Mouse (Mus musculus): Measurements from ENCODE around the gene Map3k5. TPM values are rescaled to one million over a fixed set of nuclear protein-coding genes. Genes with fewer than 3 reads are reported as not detected.

The Map3k5 gene
- polyA plus RNA-seq, 1 experiment from 2014 or later, result 1.4 TPM

DNA sequence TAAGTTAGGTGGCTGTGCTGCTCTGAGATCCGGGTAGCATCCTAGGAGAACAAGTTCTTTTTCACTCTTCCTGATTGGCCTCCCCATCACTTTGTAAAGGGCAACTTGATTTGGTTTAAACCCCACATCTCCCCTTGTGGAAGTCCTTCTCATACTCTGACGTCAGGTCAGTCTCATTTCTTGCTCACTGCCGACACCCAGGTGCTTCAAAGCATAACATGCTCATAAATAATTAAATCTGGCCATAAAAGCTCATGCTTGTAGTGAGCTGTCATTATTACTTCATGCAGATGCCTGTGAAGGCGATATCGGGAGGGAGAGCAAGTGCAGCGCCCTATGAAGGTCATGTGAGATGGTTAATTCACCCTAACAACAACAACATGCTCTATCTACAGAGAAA, 87.0 kb downstream of the Map3k5 start:
- ATAC-seq (ENCODE audit: insufficient number of reproducible peaks, low FRiP score, low TSS enrichment, low read depth), result no peak

DNA sequence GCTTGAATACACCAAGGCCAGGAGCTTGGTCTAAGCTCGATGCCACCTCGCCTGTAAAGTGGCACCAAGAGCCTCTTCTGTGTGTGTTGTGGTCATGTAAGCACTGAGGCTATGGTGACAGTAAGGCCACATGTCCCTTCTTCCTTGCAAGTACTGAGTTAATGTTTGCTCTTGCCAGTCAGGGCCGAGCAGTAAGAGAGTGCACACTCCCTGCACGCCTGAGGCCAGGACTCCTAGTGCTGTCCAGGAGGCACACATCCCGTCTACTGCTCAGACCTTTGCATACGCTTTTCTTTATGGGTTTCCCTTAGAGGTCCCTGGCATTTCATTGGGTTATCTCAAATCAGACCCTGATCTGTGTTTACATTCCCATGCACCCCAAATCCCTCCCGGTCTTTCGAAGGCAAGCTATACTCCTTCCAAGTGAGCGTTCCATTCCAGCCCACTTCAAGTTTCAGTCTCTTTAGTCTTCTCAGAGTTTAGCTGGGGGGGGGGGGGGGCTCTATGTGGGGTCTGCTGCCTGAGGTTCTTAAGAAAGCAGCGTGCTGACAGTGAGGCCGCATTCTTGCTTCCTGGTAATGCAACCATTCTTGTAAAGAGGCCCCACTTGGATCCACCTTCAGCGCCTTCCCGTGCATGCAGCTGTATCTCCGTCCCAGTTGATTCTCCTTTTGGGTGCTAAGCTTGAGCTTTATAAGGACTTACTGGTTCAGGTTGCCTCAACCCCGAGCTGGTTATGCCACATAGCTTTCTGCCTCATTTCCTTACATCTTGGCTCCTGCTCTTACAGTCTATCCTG, 87.6 kb downstream of the Map3k5 start:
- Histone ChIP-seq H3K4me1 (no peaks in the 10 kb centered on the region), H3K36me3 (no peaks in the 10 kb centered on the region), H3K27me3 (no peaks in the 10 kb centered on the region), H3K4me2 (no peak overlapping the region), H3K9me3 (0 out of 2 replicates have a peak, but pooled peaks cover 6% of the 10 kb centered on the region), H3K27ac (no peak overlapping the region), H3K9ac (no peak overlapping the region), H3K4me3 (no peak overlapping the region)
- WGBS, result 74% methylated on average over 15 of the region's 15 CpGs
- no peak for ATAC-seq (ENCODE audit: insufficient number of reproducible peaks, low FRiP score, low TSS enrichment, low read depth)

More for the DNA sequence above, 87.0 kb downstream of the Map3k5 start:
- H3K4me3 ChIP-seq, result no peak overlapping the region
- no peaks in the 10 kb centered on the region for H3K36me3 ChIP-seq
- H3K27ac ChIP-seq, result no peak overlapping the region
- no peaks in the 10 kb centered on the region for H3K27me3 ChIP-seq
- H3K9me3 ChIP-seq, result 0 out of 2 replicates have a peak, but pooled peaks cover 6% of the 10 kb centered on the region
- WGBS, result 66% methylated on average over 6 of the region's 6 CpGs
- no peak overlapping the region for H3K9ac ChIP-seq
- no peaks in the 10 kb centered on the region for H3K4me1 ChIP-seq
- no peak overlapping the region for H3K4me2 ChIP-seq

DNA sequence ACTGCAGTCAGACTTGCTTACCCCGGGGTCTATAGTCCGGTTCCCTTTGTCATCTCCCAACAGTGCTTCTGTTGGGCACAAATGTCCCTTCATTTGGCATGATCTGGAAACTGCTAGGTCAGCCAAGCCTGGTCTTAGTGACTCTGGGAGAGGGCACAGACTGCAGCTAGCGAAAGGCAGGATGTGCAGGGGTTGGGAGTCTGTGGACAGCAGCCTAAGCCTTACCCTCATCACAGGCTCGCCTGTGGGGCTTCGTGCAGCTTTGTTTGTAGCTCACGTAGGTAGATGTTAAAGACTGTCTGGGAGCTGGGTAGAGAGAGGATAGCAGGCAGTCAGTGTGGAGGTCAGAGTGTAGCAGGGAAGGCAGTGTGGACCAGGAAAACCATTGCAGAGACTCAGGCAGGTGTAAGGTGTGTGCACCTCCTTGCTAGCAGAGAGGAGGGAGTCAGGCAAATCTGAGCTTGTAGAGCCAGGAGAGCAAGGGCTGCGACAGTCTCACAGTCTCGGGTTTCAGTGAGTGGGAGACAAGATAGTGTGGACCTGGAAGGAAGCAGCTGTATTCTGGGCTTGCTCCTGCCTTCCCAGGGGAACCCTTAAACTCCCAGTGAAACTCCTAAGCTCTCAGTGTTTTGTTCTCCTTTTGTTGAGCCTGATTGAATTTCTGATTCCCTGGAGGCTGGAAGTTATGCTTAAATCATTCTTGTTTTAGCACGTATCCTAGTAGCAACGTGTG, 88.5 kb downstream of the Map3k5 start:
- Histone ChIP-seq H3K27ac (no peak overlapping the region), H3K4me3 (no peak overlapping the region), H3K9ac (no peak overlapping the region), H3K9me3 (0 out of 2 replicates have a peak, but pooled peaks cover 4% of the 10 kb centered on the region), H3K36me3 (no peaks in the 10 kb centered on the region), H3K4me1 (no peaks in the 10 kb centered on the region), H3K4me2 (no peak overlapping the region), H3K27me3 (no peaks in the 10 kb centered on the region)
- WGBS, result 57% methylated on average over 10 of the region's 10 CpGs
- no peak for ATAC-seq (ENCODE audit: insufficient number of reproducible peaks, low FRiP score, low TSS enrichment, low read depth)

GRCm38 (mm10) chr10:20023524-20023923, 89.3 kb downstream of the Map3k5 start:
- WGBS, result 75% methylated on average over 10 of the region's 10 CpGs

DNA sequence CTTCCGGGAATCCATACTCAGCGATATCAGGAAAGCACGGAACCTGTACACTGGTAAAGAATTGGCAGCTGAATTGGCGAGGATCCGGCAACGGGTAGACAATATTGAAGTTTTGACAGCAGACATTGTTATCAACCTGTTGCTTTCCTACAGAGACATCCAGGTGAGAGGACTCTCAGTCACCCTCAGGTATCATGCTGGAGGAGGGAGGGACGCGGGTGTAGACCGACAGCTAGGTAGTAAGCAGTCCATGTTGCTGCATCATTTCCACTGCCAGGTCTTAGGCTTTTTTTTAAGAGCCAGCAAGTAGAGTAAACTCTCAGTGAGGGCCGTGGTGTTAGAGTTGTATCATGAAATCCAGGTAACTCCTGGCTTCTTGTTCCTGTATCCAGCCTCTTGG, 90.6 kb downstream of the Map3k5 start:
- Histone ChIP-seq H3K4me3 (no peak overlapping the region), H3K27ac (no peak overlapping the region), H3K27me3 (no peaks in the 10 kb centered on the region), H3K9ac (no peak overlapping the region), H3K4me1 (no peaks in the 10 kb centered on the region), H3K9me3 (no peaks in the 10 kb centered on the region), H3K36me3 (no peaks in the 10 kb centered on the region), H3K4me2 (no peak overlapping the region)
- 92% methylated on average over 10 of the region's 10 CpGs for WGBS
- no peak for ATAC-seq (ENCODE audit: insufficient number of reproducible peaks, low FRiP score, low TSS enrichment, low read depth)

More at GRCm38 (mm10) chr10:20023524-20023923, 89.3 kb downstream of the Map3k5 start:
- Histone ChIP-seq H3K4me3 (no peak overlapping the region), H3K9me3 (no peaks in the 10 kb centered on the region), H3K27me3 (no peaks in the 10 kb centered on the region), H3K9ac (no peak overlapping the region), H3K4me1 (no peaks in the 10 kb centered on the region), H3K36me3 (no peaks in the 10 kb centered on the region), H3K27ac (no peak overlapping the region), H3K4me2 (no peak overlapping the region)
- ATAC-seq (ENCODE audit: insufficient number of reproducible peaks, low FRiP score, low TSS enrichment, low read depth), result no peak

- ATAC-seq (ENCODE audit: insufficient number of reproducible peaks, low FRiP score, low TSS enrichment, low read depth), result no peak
- Histone ChIP-seq H3K27me3 (no peaks in the 10 kb centered on the region), H3K4me2 (no peak overlapping the region), H3K36me3 (0 out of 2 replicates have a peak, but pooled peaks cover 3% of the 10 kb centered on the region), H3K9me3 (no peaks in the 10 kb centered on the region), H3K4me1 (no peaks in the 10 kb centered on the region), H3K27ac (no peak overlapping the region), H3K9ac (no peak overlapping the region), H3K4me3 (no peak overlapping the region)
- WGBS, result 72% methylated on average over 12 of the region's 12 CpGs
Observed at GRCm38 (mm10) chr10:20025781-20026520, 91.7 kb downstream of the Map3k5 start.

DNA sequence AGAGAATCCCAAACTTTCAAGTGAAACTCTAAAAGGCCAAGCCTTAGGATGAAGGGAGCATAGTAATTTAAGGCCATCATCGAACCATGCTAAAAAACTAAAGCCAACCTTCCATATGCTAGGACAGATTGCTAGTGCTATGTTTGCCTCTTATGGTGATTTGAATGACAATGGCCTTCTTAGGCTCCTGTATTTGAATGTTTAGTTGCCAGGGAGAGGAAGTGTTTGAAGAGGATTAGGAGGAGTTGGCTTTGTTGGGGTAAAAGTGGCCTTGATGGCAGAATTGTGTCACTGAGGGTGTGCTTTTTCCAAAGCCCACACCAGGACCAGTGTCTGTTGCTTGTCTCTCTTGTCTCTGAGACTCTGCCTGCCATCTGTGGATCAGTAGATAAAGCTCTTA, 96.4 kb downstream of the Map3k5 start:
- Histone ChIP-seq H3K9ac (no peak overlapping the region), H3K27ac (no peak overlapping the region), H3K4me1 (no peaks in the 10 kb centered on the region), H3K4me3 (no peak overlapping the region), H3K9me3 (no peaks in the 10 kb centered on the region), H3K36me3 (peaks cover 3% of the 10 kb centered on the region; the same call in 1 of the 2 replicates), H3K4me2 (no peak overlapping the region), H3K27me3 (no peaks in the 10 kb centered on the region)
- 90% methylated on average over 1 of the region's 1 CpGs for WGBS
- no peak for ATAC-seq (ENCODE audit: insufficient number of reproducible peaks, low FRiP score, low TSS enrichment, low read depth)

DNA sequence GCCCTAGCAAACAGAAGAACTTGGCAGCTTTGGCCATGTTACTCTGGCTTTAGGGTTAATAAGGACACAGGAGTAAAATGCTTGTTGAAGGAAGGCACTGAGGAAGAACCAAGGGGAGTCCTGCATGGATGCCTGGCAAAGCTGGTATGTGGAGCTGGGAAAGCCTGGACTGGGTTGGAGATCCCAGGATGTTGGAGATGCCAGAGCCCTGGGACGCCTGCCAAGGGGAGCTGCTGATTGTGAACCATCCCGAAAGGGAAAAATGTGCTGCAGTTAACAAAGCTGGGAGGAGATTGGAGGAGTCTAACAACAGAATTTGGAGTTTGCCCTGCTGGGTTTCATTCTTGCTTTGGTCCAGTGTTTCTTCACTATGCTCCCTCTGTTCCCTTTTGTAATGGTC, 97.7 kb downstream of the Map3k5 start:
- Histone ChIP-seq H3K9me3 (no peaks in the 10 kb centered on the region), H3K4me3 (no peak overlapping the region), H3K9ac (no peak overlapping the region), H3K4me2 (no peak overlapping the region), H3K36me3 (peaks cover 3% of the 10 kb centered on the region; the same call in 1 of the 2 replicates), H3K27ac (no peak overlapping the region), H3K4me1 (no peaks in the 10 kb centered on the region), H3K27me3 (no peaks in the 10 kb centered on the region)
- ATAC-seq (ENCODE audit: insufficient number of reproducible peaks, low FRiP score, low TSS enrichment, low read depth), result no peak
- 77% methylated on average over 2 of the region's 2 CpGs for WGBS

DNA sequence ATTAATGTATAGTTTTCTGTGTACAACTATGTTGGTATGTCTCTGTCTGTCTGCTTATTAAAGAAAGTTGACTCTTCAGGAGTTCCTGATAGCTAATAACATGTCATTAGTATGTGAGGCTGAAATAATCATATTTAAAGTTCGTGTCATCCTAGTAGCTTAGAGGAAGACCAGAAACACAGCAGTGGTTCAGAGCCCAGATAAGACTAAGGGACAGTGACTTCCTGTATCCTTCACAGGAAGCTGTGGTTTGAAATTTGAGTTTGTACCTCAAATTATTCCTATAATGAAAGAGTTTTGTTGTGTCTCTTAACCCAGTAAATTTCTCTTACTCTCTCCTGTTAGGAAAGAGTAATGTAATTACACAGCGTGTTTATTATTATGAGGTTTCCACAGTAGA, 102.1 kb downstream of the Map3k5 start:
- Histone ChIP-seq H3K27me3 (no peaks in the 10 kb centered on the region), H3K4me3 (no peak overlapping the region), H3K4me2 (no peak overlapping the region), H3K4me1 (peaks cover 2% of the 10 kb centered on the region; the same call in 1 of the 2 replicates), H3K9ac (no peak overlapping the region), H3K36me3 (no peaks in the 10 kb centered on the region; the same call in 1 of the 2 replicates), H3K27ac (no peak overlapping the region), H3K9me3 (no peaks in the 10 kb centered on the region)
- ATAC-seq (ENCODE audit: insufficient number of reproducible peaks, low FRiP score, low TSS enrichment, low read depth), result no peak
- 78% methylated on average over 2 of the region's 2 CpGs for WGBS

- no peaks in the 10 kb centered on the region for H3K9me3 ChIP-seq
- no peaks in the 10 kb centered on the region for H3K27me3 ChIP-seq
- ATAC-seq (ENCODE audit: insufficient number of reproducible peaks, low FRiP score, low TSS enrichment, low read depth), result no peak
- WGBS, result 41% methylated on average over 7 of the region's 7 CpGs
- H3K27ac ChIP-seq, result no peak overlapping the region
- no peak overlapping the region for H3K4me3 ChIP-seq
- no peaks in the 10 kb centered on the region; the same call in 1 of the 2 replicates for H3K36me3 ChIP-seq
- no peak overlapping the region for H3K9ac ChIP-seq
- H3K4me1 ChIP-seq, result peaks cover 2% of the 10 kb centered on the region; the same call in 1 of the 2 replicates
- no peak overlapping the region for H3K4me2 ChIP-seq
Observed at GRCm38 (mm10) chr10:20036846-20037245, 102.6 kb downstream of the Map3k5 start.

GRCm38 (mm10) chr10:20039531-20039930, 105.3 kb downstream of the Map3k5 start:
- Histone ChIP-seq H3K36me3 (no peaks in the 10 kb centered on the region), H3K9ac (no peak overlapping the region), H3K27me3 (no peaks in the 10 kb centered on the region), H3K4me1 (peaks cover 2% of the 10 kb centered on the region; the same call in 1 of the 2 replicates), H3K4me2 (no peak overlapping the region), H3K27ac (no peak overlapping the region), H3K4me3 (no peak overlapping the region), H3K9me3 (no peaks in the 10 kb centered on the region)
- WGBS, result 80% methylated on average over 3 of the region's 3 CpGs
- ATAC-seq (ENCODE audit: insufficient number of reproducible peaks, low FRiP score, low TSS enrichment, low read depth), result no peak

All from limb, embryonic 15.5 days (tissue).